Mouse (Mus musculus): ENCODE measurements around the gene Ptprn2.

- TF ChIP-seq CTCF (IDR thresholded peaks at IDR 0.05; ENCODE audit: low read depth, low read length) = no peak
- no peak for TF ChIP-seq EP300 (IDR thresholded peaks at IDR 0.05; ENCODE audit: insufficient read depth, low read depth, low read length)
- no peak for TF ChIP-seq POLR2A (IDR thresholded peaks at IDR 0.05; ENCODE audit: insufficient read depth, low read length)
Measured at GRCm38 (mm10) chr12:117299084-117299483, 813.6 kb downstream of the Ptprn2 start.

Data from ES-Bruce4 (cell line).